Mouse (Mus musculus): ENCODE results near the gene Rasgrf2. TPM values are rescaled to one million over a fixed set of nuclear protein-coding genes. Genes with fewer than 3 reads are reported as not detected.

Gene Rasgrf2
- total and polyA plus RNA-seq, 3 experiments, result not detected

- no peak for DNase-seq (ENCODE audit: low read depth, low spot score)
- Histone ChIP-seq H3K36me3 (ENCODE audit: control insufficient read depth in 1 of 2, insufficient read depth in 2 of 2, low read length in 2 of 2) (no peaks in the 10 kb centered on the region), H3K9ac (ENCODE audit: control insufficient read depth, low read depth, low read length, poor library complexity, severe bottlenecking) (no peak overlapping the region), H3K27ac (ENCODE audit: control insufficient read depth, low read depth, low read length) (no peak overlapping the region), H3K27me3 (ENCODE audit: control insufficient read depth in 1 of 2, insufficient read depth in 2 of 2, low read length in 2 of 2) (peaks cover 0 to 6% of the 10 kb centered on the region in 2 experiments), H3K9me3 (replicated peaks; ENCODE audit: insufficient read depth, low read length) (no peaks in the 10 kb centered on the region), H3K79me2 (ENCODE audit: control insufficient read depth, insufficient read depth, low read length, poor library complexity) (no peaks in the 10 kb centered on the region), H3K4me3 (ENCODE audit: control insufficient read depth in 1 of 2, insufficient read depth in 1 of 2, low read depth in 2 of 2, low read length in 2 of 2) (no peak overlapping the region), H3K4me1 (ENCODE audit: control insufficient read depth in 1 of 2, insufficient read depth in 2 of 2, low read length in 2 of 2) (no peaks in the 10 kb centered on the region)
- no peak for TF ChIP-seq TBP (IDR thresholded peaks at IDR 0.05; ENCODE audit: low read depth, low read length)
- TF ChIP-seq ELF1 (IDR thresholded peaks at IDR 0.05; ENCODE audit: low read depth, low read length), result no peak
- no peak for TF ChIP-seq POLR2AphosphoS5 (IDR thresholded peaks at IDR 0.05; ENCODE audit: borderline replicate concordance, low read depth, low read length)
- no peak for TF ChIP-seq MAFK (IDR thresholded peaks at IDR 0.05; ENCODE audit: borderline replicate concordance, low read depth, low read length)
- no peak for TF ChIP-seq POLR2A (IDR thresholded peaks at IDR 0.05; ENCODE audit: control insufficient read depth in 1 of 2, insufficient read depth in 1 of 2, low read depth in 1 of 2, low read length in 2 of 2, poor library complexity in 1 of 2)
- no peak for TF ChIP-seq MXI1 (IDR thresholded peaks at IDR 0.05; ENCODE audit: low read depth, low read length)
- TF ChIP-seq NRF1 (IDR thresholded peaks at IDR 0.05; ENCODE audit: insufficient read depth, low read depth, low read length, poor library complexity, severe bottlenecking), result no peak
- TF ChIP-seq ZC3H11A (IDR thresholded peaks at IDR 0.05; ENCODE audit: low read depth, low read length), result no peak
- TF ChIP-seq NELFE (IDR thresholded peaks at IDR 0.05; ENCODE audit: low read depth, low read length), result no peak
- no peak for TF ChIP-seq BHLHE40 (IDR thresholded peaks at IDR 0.05; ENCODE audit: borderline replicate concordance, low read depth, low read length)
- TF ChIP-seq MYC (IDR thresholded peaks at IDR 0.05; ENCODE audit: low read depth, low read length), result no peak
Measured at GRCm38 (mm10) chr13:91955175-91955574, 176.3 kb downstream of the Rasgrf2 start.

GRCm38 (mm10) chr13:91940113-91940512 lies 191.3 kb downstream of the Rasgrf2 start:
- DNase-seq (ENCODE audit: low read depth, low spot score), result no peak
- Histone ChIP-seq H3K27ac (ENCODE audit: control insufficient read depth, low read depth, low read length) (no peak overlapping the region), H3K9me3 (replicated peaks; ENCODE audit: insufficient read depth, low read length) (no peaks in the 10 kb centered on the region), H3K27me3 (ENCODE audit: control insufficient read depth in 1 of 2, insufficient read depth in 2 of 2, low read length in 2 of 2) (peaks cover 0 to 2% of the 10 kb centered on the region in 2 experiments; a peak in 1 of 4 replicates), H3K4me1 (ENCODE audit: control insufficient read depth in 1 of 2, insufficient read depth in 2 of 2, low read length in 2 of 2) (no peaks in the 10 kb centered on the region), H3K4me3 (ENCODE audit: control insufficient read depth in 1 of 2, insufficient read depth in 1 of 2, low read depth in 2 of 2, low read length in 2 of 2) (no peak overlapping the region), H3K36me3 (ENCODE audit: control insufficient read depth in 1 of 2, insufficient read depth in 2 of 2, low read length in 2 of 2) (no peaks in the 10 kb centered on the region), H3K9ac (ENCODE audit: control insufficient read depth, low read depth, low read length, poor library complexity, severe bottlenecking) (no peak overlapping the region), H3K79me2 (ENCODE audit: control insufficient read depth, insufficient read depth, low read length, poor library complexity) (no peaks in the 10 kb centered on the region)
- TF ChIP-seq TCF12 (IDR thresholded peaks at IDR 0.05; ENCODE audit: low read depth, low read length) (no peak), GATA1 (IDR thresholded peaks at IDR 0.05; ENCODE audit: low read depth, low read length) (no peak), CTCF (IDR thresholded peaks at IDR 0.05 in 2 of 3, conservative IDR thresholded peaks at IDR 0.05 in 1 of 3; ENCODE audit: control insufficient read depth in 1 of 3, insufficient read depth in 1 of 3, low read depth in 2 of 3, low read length in 3 of 3, poor library complexity in 1 of 3, severe bottlenecking in 1 of 3) (no peak), KAT2A (conservative IDR thresholded peaks at IDR 0.05; ENCODE audit: low read depth, low read length) (no peak), MXI1 (IDR thresholded peaks at IDR 0.05; ENCODE audit: low read depth, low read length) (no peak), SMC3 (IDR thresholded peaks at IDR 0.05; ENCODE audit: low read depth, low read length) (no peak), SIN3A (IDR thresholded peaks at IDR 0.05; ENCODE audit: low read length) (no peak), BHLHE40 (IDR thresholded peaks at IDR 0.05; ENCODE audit: borderline replicate concordance, low read depth, low read length) (no peak), RAD21 (IDR thresholded peaks at IDR 0.05; ENCODE audit: low read depth, low read length) (no peak), CHD1 (IDR thresholded peaks at IDR 0.05; ENCODE audit: low read depth, low read length) (no peak), ZC3H11A (IDR thresholded peaks at IDR 0.05; ENCODE audit: low read depth, low read length) (no peak), MEF2A (IDR thresholded peaks at IDR 0.05; ENCODE audit: extremely low read depth, insufficient replicate concordance, low read depth, low read length, poor library complexity, severe bottlenecking) (no peak), ELF1 (IDR thresholded peaks at IDR 0.05; ENCODE audit: low read depth, low read length) (no peak), CHD2 (IDR thresholded peaks at IDR 0.05; ENCODE audit: low read length) (no peak), POLR2AphosphoS5 (IDR thresholded peaks at IDR 0.05; ENCODE audit: borderline replicate concordance, low read depth, low read length) (no peak)
